Mouse (Mus musculus) liver (tissue): ENCODE results near the gene Slc2a1.

ENCODE experiments used
- DNase-seq: peaks from one replicate; pipeline ENCODE4 v3.0.0-alpha.2; 2020; ENCODE audit warnings: mixed read lengths

Slc2a1 gene

GRCm38 (mm10) chr4:119108495-119109408, at the start of gene Slc2a1:
Slc2a1 (plus strand) TSS chr4:119108711.
- DNase-seq, result peak; percentile 100

GRCm38 (mm10) chr4:119066791-119067190, 41.7 kb upstream of the Slc2a1 start:
- no peak for DNase-seq

- DNase-seq, result no peak
Observed at GRCm38 (mm10) chr4:119067204-119067603, 41.3 kb upstream of the Slc2a1 start.

- peak; percentile 71 for DNase-seq
Observed at GRCm38 (mm10) chr4:119068918-119069317, 39.6 kb upstream of the Slc2a1 start.

DNA sequence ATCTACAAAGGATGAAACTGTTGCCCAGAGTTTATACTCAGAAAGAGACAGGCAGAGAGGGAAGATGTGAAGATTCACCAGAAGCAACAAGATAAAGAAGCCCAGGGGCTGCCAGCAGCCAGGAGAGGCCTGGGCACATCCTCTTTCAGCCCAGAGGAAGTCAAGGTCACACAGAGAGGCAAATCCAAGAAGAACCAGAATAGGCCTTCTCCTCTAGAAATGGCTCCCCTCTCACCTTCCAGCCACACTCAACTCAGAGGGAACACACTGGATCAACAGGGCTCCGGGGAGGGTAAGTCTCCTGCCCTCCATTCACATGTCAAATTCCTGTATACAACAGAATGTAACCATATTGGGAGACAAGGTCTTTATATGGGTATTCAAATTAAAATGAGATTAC, 38.3 kb upstream of the Slc2a1 start:
- no peak for DNase-seq

DNA sequence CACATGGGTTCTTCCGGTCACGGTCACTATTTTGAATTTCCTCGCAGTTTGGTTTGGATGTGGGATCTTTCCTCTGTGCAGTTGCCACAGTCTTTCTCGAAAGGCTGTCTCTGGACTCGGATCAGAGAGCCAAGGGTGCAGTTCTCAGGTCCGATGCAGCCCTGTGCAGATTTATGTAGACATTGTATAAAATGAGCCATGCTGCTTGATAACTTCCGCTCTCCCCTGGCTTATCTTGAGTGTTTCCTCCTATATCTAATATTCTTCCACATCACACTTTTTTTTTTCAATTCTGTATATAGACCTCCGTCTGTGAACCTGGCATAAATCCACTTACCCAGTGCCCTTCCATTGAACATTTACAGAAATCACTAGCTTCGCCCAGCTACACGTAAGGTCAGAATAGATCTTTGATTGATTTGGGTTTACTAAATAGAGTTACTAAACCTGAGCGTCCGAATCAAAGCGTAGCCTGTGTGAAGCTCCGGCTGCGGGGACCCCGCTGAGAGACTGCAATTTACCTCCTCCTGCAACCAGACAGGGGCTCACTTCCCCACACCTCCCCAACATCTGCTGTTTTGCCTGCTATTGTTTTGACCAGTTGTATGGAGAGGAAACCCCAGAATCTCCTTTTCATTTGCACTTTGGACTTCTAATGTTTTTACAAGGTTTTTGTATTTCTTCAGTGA, 37.4 kb upstream of the Slc2a1 start:
- DNase-seq, result no peak

- DNase-seq, result no peak
Observed at GRCm38 (mm10) chr4:119071648-119072362, 36.7 kb upstream of the Slc2a1 start.

DNA sequence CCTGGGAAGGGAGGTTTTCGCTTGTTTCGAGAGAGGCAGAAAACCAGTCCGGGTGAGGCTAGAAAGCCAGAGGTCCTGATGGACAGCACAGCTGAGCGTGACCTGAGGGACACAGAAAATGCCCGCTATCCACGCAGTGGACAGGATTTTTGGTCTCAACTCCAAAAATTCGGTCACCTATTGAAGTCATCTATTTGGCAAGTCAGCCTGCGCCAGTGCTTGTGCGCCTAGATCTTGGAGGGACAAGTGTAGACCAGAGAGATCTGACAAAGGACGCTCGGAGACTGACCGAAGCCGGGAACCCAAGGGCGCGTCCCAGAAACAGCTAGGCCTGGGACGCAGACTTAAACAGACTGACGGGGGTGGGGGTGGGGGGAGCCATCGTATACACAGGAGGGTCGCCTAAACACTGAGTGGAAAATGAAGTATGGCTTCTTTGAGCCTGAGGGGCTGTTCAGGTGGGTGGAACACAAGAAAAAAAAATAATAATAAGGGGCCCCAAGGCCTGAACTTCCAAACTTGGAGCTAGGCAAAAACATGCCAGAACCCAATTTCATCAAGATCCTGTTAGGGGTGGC, 36.1 kb upstream of the Slc2a1 start:
- no peak for DNase-seq

- DNase-seq, result peak; percentile 49
Observed at GRCm38 (mm10) chr4:119072941-119073451, 35.5 kb upstream of the Slc2a1 start.

- DNase-seq, result no peak
Observed at GRCm38 (mm10) chr4:119073626-119074025, 34.9 kb upstream of the Slc2a1 start.

GRCm38 (mm10) chr4:119074596-119074995, 33.9 kb upstream of the Slc2a1 start:
- no peak for DNase-seq

GRCm38 (mm10) chr4:119075273-119075672, 33.2 kb upstream of the Slc2a1 start:
- DNase-seq, result no peak

- DNase-seq, result peak; percentile 49
Observed at GRCm38 (mm10) chr4:119076336-119076735, 32.2 kb upstream of the Slc2a1 start.

GRCm38 (mm10) chr4:119077084-119077682, 31.3 kb upstream of the Slc2a1 start:
- DNase-seq, result peak; percentile 70

DNA sequence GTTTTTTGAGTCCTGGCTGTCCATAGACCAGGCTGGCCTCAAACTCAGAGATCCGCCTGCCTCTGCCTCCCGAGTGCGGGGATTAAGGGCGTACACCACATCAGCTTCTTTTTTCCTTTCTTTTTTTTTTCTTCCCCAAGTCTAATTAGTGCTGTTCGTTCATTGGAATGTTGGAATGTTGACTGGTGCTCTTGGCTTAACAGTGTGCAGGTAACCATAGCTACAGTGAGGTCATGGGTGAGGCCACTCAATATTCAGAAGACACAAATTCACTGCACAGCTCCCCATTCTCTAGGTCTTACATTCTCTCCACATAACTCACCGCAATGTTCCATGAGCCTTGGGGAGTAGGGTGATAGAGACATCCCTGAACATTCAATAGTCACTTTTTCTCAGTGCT, 28.6 kb upstream of the Slc2a1 start:
- no peak for DNase-seq

DNA sequence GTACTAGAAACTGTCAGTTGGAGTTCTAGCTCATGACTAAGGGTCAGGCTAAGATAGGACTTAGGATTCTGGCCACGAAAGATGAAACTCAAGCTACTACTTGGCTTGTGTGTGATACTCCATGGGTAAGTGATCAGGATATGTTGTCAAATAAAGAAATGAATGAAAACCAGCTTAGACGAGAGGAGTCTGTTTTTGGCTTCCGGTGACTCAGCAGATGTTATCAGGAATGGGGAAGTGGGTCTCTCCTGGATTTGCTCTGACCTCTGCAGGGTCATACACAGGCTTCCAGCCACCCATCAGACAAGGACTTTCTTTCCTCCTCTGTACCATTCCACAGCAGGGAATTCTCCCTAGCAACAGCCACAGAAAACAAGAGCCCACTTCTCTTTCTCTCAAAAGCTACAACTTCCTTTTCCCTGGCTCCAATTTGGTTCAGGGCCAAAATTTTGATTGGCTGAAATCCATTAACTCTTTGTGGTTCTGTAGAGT, 25.7 kb upstream of the Slc2a1 start:
- no peak for DNase-seq

DNA sequence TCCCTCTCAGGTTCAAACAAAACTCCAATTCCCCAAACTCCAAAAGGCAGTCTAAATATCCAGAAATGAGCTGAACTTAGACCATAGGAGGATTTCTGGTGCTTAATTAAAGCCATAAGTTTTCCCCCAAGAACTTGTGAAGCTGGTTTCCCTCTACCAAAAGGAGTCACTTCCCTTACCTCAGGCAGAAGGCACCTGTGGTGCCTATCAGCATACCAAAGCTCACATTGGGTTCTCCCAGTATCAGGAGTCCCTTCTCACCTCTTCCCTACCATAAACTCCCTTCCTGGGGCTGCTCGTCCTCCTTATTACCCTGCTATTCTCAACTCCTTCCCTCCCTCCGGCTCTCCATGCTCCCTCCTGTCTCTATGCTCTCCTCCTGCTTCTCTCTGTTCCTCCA, 20.1 kb upstream of the Slc2a1 start:
- no peak for DNase-seq

DNA sequence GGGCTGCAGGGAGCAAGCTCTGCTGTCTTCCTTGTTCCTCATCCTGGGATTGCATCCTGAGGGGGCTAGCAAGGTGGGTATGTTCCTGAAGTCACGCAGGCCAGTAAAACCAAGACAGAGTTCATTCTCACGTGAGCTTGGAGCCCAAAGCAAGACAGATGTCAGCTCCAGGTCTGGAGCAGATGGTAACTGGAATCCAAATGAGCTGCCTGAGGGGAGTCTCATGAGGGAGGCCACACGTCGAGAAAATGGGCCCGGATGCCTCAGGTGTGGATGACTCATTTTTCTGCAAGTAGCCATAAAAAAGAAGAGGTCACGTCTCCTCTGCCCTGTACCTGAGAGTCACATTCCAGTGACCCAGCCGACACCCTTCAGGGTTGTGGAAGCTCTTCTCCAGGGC, 14.6 kb upstream of the Slc2a1 start:
- DNase-seq, result no peak

GRCm38 (mm10) chr4:119094987-119095386, 13.5 kb upstream of the Slc2a1 start:
- DNase-seq, result no peak

GRCm38 (mm10) chr4:119096401-119096800, 12.1 kb upstream of the Slc2a1 start:
- DNase-seq, result no peak

DNA sequence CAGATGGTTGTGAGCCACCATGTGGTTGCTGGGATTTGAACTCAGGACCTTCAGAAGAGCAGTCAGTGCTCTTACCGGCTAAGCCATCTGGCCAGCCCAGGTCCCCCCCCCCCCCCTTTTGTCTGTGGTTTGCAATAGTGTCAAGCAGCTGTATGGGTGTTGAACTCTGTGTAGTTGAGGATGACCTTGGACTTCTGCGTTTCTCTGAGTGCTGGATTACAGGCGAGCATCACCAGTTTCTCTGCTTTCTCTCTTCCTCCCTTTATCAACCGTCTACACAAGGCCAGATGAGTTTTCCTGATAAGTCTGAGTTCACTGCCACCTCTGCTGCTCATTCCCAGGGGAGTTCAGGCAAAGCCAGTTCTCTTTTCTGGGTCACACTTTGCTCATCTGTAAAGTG, 11.1 kb upstream of the Slc2a1 start:
- no peak for DNase-seq
